Mouse (Mus musculus) megakaryocyte progenitor cell, adult 5-6 weeks (primary cell): ENCODE results near the gene Gm20219. TPM values are rescaled to one million over a fixed set of nuclear protein-coding genes. Genes with fewer than 3 reads are reported as not detected.

Experiments
- ATAC-seq: replicated peaks from 2 replicates; pipeline ENCODE4 v1.8.0; 2016; ENCODE audit warnings: mild to moderate bottlenecking, moderate TSS enrichment, inconsistent platforms; ENCODE audit not compliant: poor library complexity
- total RNA-seq, 2 experiments: library from RNA; stranded (forward) in 1 of 2; stranded (reverse) in 1 of 2; fragments of 157-497, 149-512 nt in 1 of 2; fragments of 200-1000 nt in 1 of 2; gene quantifications; 2 replicates each; pipeline versions ENCODE4 v1.2.3 to v1.2.4; 2015 to 2017

Gm20219 gene
- total RNA-seq (2015) (0.25 and 1.6 TPM in 2 replicates), total RNA-seq (2017) (0.10 TPM in 1 of 2 replicates, not detected in the other)

DNA sequence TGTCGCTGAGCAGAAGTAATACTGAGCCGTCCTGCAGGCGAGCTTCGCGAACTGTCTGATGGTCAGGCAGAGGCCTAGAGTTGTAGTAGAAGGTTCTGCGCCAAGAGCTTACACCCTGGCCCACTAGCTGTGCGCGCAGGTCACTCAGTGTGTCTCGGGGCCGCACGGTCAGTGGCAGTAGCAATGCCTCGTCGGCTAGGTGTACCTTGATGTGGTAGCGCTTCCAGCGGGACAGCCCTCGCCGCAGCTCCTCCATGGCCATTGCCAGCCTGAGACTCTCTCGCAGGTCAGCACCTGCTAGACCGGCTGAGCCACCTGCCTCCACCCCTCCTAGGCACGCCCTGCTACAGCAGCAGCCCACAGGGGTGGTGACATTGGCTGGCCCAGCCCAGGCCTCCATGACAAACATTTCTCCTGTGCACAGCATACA lies at the start of gene Gm20219:
Gene Gm20219 (minus strand): TSS at position 266 of the 430 bp plus-strand sequence.
- no peak for ATAC-seq

- no peak for ATAC-seq
These were observed 49.8 kb upstream of the Gm20219 start for GRCm38 (mm10) chr17:56604070-56604380.

GRCm38 (mm10) chr17:56603186-56604069 lies 49.2 kb upstream of the Gm20219 start:
- no peak for ATAC-seq

- ATAC-seq, result no peak
These were observed 39.5 kb upstream of the Gm20219 start for GRCm38 (mm10) chr17:56593527-56594271.

- no peak for ATAC-seq
These were observed 38.4 kb upstream of the Gm20219 start for GRCm38 (mm10) chr17:56592553-56592952.

DNA sequence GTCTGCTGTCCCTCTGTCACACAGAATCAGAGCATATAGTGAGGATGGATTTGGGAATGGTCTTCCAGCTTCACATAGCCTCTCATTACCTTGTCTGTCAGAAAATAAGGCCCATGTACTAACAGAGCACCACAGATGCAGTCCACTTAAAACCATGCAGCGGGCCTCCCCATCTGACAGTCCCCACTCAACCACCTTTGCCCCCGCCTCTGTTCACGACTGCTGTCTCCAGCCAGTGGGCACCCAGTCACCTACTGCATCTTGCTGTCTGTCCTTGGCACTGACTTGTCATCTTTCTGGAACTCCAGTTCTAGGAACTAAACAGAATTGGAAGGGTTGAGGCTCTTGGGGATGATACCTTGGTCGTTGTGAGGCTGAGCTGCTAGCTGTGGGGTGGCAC lies 34.7 kb upstream of the Gm20219 start:
- ATAC-seq, result no peak

DNA sequence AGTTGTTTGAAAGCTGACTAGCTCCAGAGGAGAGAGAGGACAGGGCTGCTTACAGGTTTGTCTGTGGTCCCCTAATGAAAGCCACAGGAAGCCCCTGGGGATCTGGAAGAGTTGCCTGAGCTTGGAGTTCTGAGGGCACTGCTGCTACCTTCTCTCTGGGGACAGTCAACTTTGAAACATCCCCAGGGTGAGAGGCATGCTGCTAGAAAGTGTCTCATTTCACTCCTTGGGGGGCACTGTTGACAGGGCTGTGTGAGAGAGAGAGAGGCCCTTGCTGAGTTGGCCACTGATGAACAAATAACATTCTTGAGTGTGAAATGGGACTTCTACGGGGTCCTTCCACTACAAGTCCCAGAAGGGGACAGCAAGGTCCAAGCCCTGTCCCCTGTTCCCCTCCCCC lies 33.6 kb upstream of the Gm20219 start:
- no peak for ATAC-seq

- peak; percentile 19 for ATAC-seq
These were observed 31.1 kb upstream of the Gm20219 start for GRCm38 (mm10) chr17:56585171-56585821.

DNA sequence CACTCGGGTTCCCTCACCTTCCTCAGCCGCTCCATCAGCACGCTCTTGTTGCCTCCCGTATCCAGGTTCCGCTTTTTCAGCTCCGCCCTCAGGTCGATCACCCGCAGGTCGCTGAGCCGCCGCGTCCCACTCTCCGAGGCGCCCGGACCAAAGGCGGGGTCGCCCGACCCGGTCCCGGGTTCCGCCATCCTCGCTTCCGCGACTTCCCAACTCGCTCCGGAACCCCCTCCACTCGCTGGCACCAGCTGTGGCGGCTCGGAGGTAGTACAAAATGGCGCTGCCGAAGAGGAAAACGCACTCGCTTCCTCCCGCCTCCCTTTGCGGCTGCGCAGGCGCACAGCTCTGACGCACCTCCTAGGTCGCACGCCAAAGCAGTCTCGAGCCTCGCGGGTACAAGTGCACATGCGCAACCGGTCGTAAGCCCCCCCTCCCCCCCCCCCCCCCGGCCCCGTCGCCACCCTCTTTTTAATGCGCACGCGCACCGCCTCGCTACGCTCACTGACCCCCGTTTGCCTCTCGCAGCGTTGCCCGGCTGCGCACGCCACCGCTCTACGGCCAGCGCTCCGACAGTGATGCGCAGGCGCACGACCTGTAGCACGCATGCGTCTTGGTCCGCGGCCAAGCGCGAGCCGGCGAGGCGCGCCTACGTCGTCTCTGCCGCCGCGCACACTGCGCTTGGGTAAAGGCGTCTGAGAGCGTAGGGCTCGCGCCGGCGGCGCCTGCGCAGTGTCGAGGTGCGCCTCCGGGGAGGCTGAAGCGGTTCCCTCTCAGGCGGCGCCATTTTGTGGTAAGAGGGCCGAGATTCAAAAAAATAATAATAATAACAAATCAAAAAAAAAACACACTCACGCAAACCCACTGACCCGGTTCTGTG lies 30.3 kb upstream of the Gm20219 start, which contains the start of the genes Safb2 and Safb:
Gene Safb2 (minus strand): TSS at position 329 of the 874 bp plus-strand sequence.
Gene Safb (plus strand): TSS at position 569 of the 874 bp plus-strand sequence.
- ATAC-seq, result peak; percentile 79

- ATAC-seq, result peak; percentile 17
These were observed 29.5 kb upstream of the Gm20219 start for GRCm38 (mm10) chr17:56583611-56584256.

GRCm38 (mm10) chr17:56583071-56583470 lies 28.9 kb upstream of the Gm20219 start:
- no peak for ATAC-seq

DNA sequence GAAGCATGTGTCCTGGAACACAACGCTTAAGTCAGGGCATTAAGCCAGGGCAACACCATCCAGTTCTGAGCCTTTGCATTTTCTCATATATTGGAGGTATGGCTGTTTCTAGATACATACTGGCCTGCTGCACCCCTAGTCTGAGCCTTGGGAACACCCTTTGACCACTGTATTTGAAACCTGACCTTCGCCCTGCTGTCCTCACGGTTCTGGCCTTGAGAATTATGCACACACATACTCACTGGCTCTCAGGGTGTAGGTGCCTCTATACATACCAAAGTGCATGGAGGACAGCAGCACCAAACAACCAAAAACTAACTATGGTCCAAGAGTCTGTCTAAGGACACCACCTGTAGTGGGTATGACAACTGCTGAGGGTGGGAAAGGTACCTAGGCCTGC lies 18.8 kb upstream of the Gm20219 start:
- no peak for ATAC-seq

- ATAC-seq, result no peak
These were observed 18.0 kb upstream of the Gm20219 start for GRCm38 (mm10) chr17:56572154-56572553.

- ATAC-seq, result no peak
These were observed 16.1 kb upstream of the Gm20219 start for GRCm38 (mm10) chr17:56570287-56570686.

- ATAC-seq, result no peak
These were observed 13.2 kb upstream of the Gm20219 start for GRCm38 (mm10) chr17:56567370-56567769.

DNA sequence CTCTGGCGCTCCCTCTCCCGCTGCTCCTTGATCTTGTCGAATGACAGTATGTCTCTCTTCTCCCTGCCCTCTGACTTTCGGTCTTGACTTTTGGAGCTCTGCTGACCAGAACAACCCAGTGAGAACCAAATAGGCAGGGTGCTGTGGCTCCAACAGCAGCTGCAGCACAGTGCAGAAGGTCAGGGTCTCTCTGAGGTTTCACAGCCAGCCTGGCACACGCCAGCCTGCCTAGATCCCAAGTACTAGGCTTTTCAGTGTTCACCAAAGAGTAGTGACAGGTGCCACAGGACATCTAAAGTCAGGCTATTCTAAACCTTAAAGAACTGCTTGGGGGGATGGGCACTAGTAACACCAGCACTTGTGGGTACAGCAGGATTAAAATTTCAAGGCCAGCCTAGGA lies 12.7 kb upstream of the Gm20219 start:
- ATAC-seq, result no peak

GRCm38 (mm10) chr17:56566293-56566692 lies 12.1 kb upstream of the Gm20219 start:
- ATAC-seq, result no peak

DNA sequence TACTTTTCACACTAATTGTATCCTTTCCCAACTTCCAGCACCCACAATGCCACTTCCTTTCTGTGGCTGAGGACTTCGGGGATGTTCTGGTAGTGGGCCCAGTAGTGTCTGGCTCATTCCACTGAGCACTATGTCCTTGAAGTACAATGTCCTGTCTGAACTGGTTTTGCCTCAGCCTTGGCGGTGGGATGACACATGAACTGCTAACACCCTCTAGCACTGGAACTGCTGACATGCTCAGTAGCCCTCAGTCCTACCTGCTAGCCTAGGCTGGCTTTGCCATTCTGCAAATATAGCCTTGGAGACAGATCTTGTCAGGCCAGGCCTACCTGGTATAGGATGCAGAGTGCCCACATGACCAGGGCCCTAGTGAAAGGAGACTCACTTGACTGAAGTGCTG lies 7.7 kb upstream of the Gm20219 start:
- ATAC-seq, result no peak

DNA sequence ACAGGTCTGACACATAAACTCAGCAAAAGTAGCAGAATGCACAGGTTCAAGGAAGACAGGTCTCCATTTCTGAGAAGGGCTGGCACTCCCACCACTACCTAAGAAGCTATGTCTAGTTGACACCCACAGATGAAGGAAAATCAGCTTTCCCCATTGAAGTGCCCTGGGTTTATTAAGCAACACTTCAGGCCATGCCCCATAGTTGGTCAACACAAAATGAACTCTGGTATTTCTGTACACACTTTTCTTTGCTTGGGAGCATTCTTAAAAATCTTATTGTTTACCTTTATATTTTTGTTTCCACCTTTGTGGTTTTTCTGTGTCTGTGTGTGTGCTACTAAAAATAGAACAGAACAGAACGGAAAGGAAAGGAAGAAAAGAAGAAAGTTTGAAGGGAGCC lies 5.9 kb upstream of the Gm20219 start:
- no peak for ATAC-seq

DNA sequence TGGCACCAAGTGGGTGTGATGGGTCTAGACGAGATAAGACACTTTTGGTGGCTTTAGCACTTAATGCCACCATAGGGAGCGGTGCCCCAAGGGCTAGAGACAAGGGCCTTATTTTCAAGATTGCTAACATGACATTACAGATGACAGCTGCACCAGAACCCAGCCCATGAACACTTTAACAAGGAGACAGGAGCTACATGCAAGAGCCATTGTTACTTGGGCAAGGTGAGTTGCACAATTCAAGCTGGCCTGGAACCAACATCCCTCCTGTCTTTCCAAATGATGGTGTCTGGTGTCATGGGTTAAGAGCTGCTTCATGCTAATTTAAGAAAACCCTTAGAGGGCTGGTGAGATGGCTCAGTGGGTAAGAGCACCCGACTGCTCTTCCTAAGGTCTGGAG lies 5.2 kb upstream of the Gm20219 start:
- ATAC-seq, result peak; percentile 41
